Mouse (Mus musculus): ENCODE results near the gene Zbtb16.
A peak's percentile ranks its signal among the peaks of the same experiment; 100 is the strongest.

The Zbtb16 gene

DNA sequence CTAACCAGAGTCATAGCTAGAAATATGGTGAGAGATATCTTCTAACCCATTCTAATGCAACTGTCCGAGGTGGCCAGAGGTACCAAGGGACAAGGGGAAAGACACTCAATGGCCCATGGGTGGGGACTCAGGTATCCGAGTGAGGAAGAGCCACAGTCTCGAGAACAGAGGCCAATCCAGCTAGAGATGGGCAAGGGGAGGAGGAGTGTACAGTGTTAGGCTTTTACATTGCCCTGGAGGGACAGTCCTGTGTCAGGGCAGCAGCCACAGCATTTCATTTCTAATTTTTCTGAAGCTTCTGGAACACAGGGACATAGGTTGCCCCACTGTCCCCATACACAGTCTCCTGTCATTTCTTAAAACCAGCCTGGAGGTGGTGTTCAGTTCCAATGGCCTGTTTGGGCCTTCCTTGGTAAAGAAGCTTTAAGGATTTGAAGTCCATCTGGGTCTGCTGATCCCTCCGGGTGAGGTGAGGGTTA lies 190.3 kb downstream of the Zbtb16 start:
- DNase-seq (ENCODE audit: low spot score) = no peak

DNA sequence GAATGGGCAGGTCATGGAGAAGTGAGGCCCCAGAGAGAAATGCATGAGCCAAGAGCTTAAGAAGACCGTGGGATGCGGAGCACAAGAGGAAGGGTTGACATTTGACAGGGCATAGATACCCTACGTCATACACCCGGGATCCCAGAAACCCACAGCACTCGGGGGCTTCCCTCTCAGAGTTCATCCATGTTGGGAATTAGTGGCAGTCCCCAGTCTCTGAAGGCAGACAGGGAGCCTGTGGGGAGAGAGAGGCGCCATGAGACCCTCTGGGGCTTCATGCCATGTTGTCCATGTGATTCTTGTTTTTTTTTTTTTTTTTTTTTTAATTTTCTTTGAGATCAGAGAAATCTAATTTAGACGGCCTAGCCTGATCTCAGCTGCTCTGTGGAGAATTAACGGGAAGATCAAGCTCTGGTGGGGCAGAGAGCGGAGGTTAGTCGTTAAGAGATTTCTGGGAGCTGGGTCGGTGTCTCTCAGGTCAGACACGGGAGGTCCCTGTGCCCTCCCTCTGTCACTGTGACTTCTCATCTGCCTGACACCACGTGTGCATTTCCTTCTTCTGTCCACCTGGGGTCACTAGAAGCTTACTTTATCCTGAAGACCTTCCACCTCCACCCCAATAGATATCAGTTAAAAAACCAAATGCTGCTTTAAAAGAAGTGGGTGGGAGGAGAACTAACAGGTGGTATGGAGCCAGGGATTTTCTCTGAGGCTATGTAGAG lies 190.9 kb downstream of the Zbtb16 start:
- DNase-seq (ENCODE audit: low spot score) = no peak

DNA sequence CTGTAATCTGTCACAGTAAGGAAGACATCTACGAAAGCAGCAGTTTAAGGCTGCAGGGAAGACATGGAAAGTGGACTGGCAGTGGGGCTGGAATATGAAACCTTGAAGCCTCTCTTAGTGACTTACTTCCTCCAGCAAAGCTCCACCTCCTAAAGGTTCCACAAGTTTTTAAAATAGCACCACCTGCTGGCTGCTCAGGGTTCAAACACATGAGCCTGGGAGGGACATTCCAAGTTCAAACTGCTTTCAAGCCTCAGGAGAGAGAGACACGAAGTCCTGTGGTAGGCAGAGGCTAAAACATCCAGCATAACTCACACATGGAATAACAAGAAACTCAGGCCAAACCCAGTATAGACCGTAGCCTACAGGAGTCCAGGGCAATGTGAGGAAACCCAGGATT lies 191.6 kb downstream of the Zbtb16 start:
- DNase-seq (ENCODE audit: low spot score) = no peak

DNA sequence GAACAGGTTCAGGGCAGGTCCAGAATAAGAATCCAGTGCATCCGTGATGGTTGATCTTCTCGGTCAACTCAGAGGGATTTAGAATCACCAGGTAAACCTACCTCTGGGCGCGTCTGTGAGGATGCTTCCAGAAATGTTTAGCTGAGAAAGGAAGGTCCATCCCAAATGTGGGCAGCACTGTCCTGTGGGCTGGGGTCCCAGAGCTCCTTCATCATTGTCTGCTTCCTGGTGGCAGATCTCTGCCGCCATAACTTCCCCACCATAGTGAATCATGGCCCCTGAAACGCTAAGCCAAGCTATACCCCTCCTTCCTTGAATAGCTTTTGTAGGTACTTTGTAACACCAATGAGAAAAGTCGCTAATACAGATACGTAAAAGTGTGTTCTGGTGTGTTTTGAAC lies 194.4 kb downstream of the Zbtb16 start:
- DNase-seq (ENCODE audit: low spot score) = no peak

DNA sequence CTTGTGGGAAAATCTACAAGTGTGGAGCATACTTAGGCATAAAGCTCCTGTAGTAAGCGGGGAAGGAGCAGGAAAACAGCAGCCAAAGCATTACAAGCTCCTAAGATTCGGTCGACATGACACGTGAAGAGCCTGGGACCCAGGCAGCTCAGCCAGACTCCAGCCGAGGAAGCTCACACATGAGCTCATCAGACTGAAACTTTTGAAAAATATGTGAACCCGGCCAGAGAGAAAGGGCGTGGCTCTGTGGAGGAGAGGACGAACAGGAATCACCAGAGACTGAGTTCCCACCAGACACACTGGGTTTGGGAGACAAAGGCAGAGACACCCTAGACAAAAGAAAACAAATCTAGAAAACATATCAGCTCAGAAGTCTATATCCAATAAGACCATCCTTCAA lies 195.1 kb downstream of the Zbtb16 start:
- no peak for DNase-seq (ENCODE audit: low spot score)

DNA sequence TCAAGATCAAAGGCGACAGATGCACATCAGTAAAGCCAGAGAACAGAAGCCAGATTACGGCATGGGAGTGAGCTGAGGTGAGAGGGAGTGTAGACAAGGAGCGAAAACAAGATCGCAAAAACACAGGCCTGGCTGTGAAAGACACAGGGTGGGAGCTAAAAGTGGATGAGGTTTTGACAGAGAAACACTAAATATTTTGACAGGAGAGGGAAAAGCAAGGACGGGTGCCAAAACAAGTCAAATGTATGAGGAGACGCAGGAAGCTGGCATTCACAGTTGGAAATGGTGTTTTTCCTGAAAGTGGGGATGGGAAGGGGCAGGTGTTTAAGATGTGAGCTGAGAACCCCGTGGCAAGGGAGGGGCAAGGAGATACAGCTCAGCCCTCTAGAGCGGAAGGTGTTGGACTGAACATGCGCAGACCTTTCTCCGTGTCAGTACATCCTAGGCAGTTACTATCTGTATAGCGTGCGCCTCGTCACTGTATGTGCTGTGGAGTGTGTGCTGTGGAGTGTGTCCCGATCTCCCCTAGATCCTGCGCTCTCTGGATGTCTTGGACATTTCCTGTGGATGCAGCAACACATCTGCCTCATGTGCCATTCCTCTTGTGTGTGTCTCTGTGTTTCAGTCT lies 197.7 kb downstream of the Zbtb16 start:
- no peak for DNase-seq (ENCODE audit: low spot score)

DNA sequence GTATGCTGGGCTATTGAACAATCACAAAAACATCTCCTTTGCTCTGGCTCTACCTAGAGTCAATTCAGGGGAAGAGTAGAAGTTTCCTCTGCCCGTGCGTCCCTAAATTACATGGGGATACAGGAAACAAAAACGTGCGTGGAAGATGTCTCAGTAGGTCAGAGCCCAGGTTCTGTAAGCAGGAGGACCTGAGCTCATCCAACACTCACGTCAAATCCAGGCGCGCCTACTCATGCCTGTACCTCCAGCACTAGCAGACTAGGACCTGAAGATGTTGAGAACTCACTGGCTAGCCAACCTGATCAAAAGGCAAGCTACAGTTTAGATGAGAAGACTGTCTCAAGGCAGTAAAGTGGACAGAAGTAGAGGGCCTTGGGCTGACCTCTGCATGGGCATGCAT lies 198.9 kb downstream of the Zbtb16 start:
- no peak for DNase-seq (ENCODE audit: low spot score)

DNA sequence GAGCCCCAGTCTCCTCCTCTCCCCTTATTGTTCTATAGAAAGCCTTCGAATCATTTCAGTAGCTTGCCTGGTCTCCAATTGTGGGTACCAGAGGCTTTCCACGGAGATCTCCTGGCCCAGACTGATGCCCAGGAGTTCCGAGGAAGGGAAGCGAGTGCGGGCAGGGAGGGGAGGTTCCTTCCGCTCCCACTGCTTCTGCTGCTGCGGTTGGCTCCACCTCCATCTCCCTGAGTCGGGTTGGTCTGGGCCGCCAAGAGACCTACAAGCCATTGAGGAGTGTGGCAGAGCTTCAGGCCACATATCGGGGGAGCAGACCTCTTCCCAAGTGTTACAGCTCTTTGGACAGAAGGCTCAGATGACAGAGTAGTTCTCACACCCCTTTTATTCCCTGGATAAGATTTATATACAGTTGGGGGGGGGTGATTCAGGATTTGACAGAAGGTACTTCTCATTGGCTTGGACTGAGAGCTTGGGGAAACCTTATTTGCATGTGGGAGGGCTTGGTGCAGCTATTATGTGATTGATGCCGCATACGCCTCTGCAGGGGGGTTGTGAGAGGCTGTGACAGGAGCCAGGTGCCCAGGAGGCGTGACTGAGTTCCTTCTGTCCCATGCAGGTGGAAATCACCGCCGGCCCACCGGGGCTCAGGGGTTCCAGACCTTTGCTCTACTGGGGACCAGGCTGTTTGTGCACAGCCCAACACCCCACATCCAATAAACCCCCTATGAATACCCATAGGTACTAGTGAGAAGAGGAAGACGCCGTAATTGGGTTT lies 200.3 kb downstream of the Zbtb16 start:
- no peak for DNase-seq (ENCODE audit: low spot score)

DNA sequence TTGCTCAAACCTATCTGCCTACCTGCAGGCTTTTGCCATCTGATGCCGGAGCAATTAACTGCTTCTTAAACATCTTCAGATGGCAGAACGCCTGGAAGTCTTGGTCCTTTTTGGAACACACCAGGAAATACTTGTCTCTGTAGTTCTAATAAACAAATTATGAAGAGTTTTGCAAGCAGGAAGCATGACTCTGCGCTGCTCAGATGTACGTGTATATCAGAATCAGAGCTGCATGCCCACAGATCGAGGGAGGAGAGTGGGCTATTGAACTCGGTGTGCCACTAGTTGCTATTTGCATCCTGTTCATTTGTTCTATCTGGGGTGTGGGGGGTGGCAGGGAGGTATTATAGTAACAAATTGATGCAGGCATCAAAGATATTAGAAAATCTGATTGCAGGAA lies 202.9 kb downstream of the Zbtb16 start:
- DNase-seq (ENCODE audit: low spot score) = no peak

DNA sequence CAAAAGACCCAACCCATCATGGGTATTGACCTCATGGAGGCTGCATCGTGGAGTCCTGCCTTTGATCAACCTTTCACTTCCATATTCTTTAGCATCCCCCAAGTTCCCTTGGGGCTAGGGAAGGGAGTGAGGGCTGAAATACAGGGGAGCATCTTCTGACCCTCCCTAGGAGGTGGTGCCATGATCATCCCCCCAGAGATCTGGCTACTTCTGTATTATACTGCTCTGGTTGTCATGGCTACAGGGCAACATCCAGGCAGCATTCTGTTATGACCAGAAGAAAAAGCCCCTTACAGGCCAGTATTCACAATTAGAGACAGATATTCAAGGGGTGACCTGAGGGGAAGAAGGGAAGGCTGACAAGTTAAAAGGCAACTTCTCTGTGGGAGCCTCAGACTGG lies 216.8 kb downstream of the Zbtb16 start:
- DNase-seq (ENCODE audit: low spot score) = no peak

DNA sequence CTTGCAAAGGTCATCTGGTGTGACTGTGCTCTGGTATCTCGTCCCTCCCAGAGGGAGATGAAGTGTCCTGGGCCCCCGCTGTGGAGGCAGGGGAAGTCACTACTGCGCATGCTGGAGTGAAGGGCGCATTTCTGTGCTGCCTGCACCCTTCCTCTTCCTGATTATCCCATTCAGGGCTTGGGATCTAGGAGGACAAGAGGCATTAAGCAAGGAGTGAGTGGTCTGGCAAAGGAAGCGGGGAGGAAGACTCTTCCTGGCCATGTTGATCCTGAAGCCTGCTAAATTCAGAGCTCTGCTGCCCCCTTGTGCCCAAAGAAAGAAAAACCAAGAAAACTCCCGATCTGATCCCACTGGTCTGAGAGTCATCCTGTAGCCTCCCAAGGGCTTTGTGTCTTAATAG lies 217.4 kb downstream of the Zbtb16 start:
- peak; percentile 39 for DNase-seq (ENCODE audit: low spot score)

DNA sequence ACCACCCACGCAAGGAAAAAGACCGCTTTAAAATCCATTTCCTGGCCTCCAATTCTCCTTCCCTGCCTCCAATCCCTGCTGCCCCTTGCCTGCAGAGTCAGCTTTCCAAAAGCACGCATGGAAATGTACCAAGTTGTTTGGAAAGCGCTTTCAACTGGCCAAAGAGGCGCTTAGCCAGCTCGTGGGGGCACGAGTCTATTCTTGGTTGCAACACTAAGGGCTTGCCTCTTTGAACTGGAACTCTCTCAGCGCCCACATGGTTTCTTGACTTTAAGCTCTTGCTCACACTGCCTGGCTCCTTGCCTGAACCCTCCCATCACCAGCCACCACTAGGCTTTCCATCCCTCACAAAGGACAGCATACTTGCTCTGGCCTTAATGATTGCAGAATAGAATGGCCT lies 217.9 kb downstream of the Zbtb16 start:
- DNase-seq (ENCODE audit: low spot score) = no peak

DNA sequence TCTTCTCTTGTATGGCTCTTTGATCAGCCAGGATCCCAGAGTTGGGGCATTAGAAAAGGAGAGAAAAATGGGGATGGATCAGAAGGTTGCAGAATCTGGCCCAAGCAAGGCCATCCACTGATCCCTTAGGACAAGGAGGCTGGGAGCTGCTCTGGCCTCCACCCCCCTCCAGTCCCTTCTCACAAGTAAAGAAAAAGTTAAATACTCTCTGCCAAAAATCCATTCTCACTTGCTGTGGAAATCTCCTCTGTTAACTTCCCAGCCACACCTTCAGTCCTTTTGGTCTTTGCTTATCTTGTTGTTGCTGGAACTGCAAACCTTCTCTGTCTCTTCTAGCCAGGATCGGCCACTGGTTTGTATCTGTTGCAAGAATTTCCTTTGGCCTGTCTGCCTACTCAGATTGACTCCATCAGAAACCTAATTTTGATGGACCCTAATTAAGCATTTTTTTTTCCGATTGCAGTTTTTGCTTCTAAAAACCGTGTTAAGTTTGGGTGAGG lies 218.5 kb downstream of the Zbtb16 start:
- DNase-seq (ENCODE audit: low spot score) = no peak

DNA sequence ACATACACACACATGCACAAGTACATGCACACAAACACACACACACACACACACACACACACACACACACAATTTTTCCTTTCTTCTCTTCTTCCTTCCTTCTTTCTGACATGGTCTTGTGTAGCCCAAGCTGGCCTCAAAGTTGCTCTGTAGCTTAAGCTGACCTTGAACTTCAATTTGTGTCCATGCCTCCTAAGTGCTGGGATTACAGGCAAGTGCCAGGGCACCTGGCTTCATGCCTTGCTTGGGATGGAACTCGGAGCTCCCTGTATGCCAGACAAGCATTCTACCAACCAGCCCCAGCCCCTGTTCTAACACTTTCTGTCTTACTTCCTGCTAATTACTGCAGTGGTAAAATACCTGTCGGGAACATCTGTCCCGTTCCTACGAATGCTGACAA lies 222.8 kb downstream of the Zbtb16 start:
- DNase-seq (ENCODE audit: low spot score) = no peak

DNA sequence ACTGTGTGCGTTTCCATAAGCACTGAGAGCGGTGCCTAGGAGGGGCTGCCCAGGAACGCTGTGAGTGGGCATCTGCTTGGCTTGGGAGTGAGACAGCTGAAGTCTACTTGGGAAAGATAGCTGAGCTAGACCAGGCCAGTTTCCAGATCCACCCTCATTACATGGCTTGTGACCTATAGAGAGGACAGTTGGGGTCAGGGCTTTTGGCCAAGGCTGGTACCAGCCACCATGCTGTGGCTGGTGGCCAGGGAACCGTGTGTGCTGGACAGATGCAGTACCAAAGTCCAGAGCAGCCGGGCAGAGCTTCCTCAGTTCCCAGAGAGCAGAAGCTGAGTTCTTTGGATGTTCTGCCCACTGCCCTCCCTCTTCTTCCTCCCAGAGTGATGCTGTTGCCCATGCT lies 223.5 kb downstream of the Zbtb16 start:
- no peak for DNase-seq (ENCODE audit: low spot score)

DNA sequence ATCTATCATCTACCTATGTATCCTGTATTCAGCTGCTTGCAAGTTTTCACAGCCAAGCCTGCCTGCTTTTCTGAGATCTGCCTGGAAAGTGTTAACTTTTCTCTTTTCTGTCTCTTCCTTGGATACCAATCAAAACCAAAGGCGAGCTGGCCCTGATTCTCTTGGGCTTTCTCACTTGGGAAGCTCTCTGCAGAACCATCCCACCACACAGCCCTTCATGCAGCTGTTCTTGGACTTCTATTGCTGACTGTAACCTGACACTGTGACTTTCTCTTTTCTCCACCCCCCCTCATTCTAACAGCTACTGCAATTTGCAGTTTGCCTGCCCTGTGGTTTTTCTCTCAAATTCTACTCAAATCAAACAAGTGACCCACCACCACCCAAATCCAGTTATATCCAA lies 225.0 kb downstream of the Zbtb16 start:
- DNase-seq (ENCODE audit: low spot score) = no peak

DNA sequence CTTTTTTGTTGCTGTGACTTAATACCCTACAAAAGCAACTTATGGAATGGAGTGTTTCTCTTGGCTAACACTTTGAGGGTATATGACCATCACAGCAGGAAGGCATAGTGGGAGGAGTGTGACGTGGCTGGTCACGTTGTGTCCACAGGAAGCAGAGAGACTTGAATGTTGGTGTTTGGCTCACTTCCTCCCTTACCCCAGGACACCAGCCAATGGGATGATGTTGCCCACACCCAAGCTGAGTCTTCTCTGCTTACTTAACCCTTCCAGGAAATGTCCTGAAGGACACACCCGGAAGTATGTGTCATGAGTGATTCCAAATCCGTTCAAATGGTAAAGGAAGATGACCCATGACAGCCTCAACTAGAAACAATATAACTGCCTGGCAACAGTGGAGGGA lies 226.3 kb downstream of the Zbtb16 start:
- DNase-seq (ENCODE audit: low spot score) = no peak

DNA sequence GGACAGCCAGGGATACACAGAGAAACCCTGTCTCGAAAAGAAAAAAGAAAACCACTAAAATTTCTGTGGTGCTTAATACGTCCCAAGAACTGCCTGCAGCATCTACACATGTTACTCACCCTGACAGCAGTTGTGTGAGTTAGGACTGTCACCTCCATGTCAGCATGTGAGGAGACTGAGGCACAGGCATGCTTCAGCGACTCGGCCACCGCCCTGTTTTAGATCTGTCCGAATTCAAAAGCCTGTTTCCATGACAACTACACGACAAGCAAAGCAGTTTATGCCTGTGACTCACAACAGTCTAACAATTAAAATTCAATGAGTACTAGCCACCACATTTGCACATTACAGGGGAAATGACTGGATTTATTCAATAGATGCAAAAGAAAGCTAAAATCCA lies 228.6 kb downstream of the Zbtb16 start:
- no peak for DNase-seq (ENCODE audit: low spot score)

DNA sequence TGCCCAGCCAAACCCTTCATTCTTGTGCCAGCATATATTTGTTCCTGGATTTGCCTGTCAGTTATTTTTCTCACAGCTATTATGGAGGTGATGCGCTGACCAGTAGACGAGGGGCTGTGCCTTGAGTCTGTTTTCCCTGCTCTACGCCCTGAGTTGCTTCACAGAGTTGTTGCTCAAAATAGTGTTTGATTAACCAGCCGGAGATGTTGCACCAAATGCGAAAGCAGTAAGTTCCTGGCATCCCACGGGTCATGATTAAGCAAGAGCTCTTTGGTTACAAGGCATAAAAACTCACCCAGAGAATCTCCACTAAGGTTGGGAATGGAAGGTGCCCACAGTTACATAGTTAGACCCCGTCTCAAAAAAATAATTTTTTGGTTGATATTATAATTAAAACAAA lies 229.9 kb downstream of the Zbtb16 start:
- DNase-seq (ENCODE audit: low spot score) = no peak

DNA sequence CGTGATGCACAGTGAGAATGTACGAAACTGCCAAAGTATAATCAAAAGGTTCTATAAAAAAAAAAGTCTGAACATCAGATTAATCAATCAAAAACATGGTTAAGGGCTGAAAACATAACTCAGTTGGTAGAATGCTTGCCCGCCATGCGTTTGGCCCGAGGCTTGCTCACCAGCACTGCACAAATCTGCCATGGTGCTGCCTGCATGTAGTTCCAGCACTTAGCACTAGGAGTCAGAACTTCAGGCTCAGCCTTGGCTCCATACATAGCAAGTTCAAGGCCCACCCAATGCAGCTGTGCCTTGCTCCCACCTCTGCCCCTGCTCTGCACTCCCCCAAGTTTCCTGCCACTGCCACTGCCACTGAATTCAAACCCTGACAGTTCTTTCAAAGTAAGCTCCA lies 230.3 kb downstream of the Zbtb16 start:
- no peak for DNase-seq (ENCODE audit: low spot score)

DNA sequence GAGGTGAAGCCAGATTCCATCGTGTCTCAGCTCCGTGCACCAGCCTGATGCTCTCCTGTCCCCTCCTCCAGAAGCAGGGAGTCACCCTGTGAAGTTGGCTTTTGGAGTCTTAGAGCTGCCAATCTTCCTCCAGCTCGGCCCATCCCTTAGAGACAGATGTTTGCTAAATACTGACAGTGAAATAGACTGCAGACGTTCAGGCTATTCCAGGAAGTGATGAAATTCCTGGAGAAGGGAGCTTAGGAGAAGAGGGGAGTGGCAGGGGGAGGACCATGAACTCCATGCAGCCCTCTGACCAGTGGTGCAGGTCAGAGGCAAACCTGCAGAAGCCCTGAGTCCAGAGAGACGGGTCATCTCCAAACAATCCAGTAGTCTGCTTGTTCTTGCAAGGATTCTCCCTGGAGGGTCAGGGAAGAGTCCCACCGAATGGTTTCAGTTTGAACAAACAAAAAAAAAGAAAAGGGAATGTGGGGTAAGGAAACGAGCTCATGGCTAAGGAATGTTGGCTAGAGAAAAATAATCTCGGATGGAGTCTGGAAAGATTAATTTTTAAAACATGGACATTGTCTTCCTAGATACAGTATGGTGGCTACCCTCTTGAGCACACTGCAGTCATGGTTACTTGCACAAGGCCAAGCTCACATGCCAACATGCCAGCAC lies 231.0 kb downstream of the Zbtb16 start, which contains the start of gene Nnmt:
TSS of gene Nnmt (minus strand) at position 215 of the 660 bp plus-strand sequence.
- DNase-seq (ENCODE audit: low spot score) = no peak
